Mouse (Mus musculus) left cerebral cortex, adult 18-20 months (tissue): ENCODE measurements around the gene Atf7ip. TPM values are rescaled to one million over a fixed set of nuclear protein-coding genes. Genes with fewer than 3 reads are reported as not detected.
"Not testable (repeated sequence)": the region's sequence is repeated elsewhere in the genome, so short reads cannot be mapped to it uniquely, and the experiment has no call there.

ENCODE experiments used
- DNase-seq, 2 experiments: peaks; one replicate each; pipeline ENCODE4 v3.0.0; 2021 to 2022; ENCODE audit warnings: low spot score in 2 of 2, mixed read lengths in 1 of 2
- long read RNA-seq, 2 experiments: library from polyadenylated mRNA; stranded (forward); transcript quantifications; one replicate each; pipeline ENCODE4 v2.0.0; 2021
- total RNA-seq, 2 experiments: library from RNA; stranded (reverse); gene quantifications; 2 replicates each; pipeline ENCODE4 v1.2.3; 2021

Atf7ip gene
- total RNA-seq: 100 to 1,000 TPM in 1 of 2 experiments, 10 to 100 TPM in 1; 94.9 to 124 TPM
- long read RNA-seq, experiment 1, full-length matches to known transcripts: 6 of 15 reads
- long read RNA-seq, experiment 1, partial matches to known transcripts: 3 of 15 reads
- long read RNA-seq, experiment 1, other reads (novel, unspliced or antisense): 6 of 15 reads
- long read RNA-seq, experiment 2, full-length matches to known transcripts: 2 of 4 reads
- long read RNA-seq, experiment 2, partial matches to known transcripts: 1 of 4 reads
- long read RNA-seq, experiment 2, other reads (novel, unspliced or antisense): 1 of 4 reads

- DNase-seq: not testable (repeated sequence)
Observed at GRCm38 (mm10) chr6:136505867-136506266, at the start of gene Atf7ip. Gene Atf7ip, plus strand, starts transcription at chr6:136506167.

- no peak for DNase-seq
Observed at GRCm38 (mm10) chr6:136456302-136456701, 49.7 kb upstream of the Atf7ip start.

- DNase-seq: no peak
Observed at GRCm38 (mm10) chr6:136459156-136459555, 46.8 kb upstream of the Atf7ip start.

- no peak for DNase-seq
Observed at GRCm38 (mm10) chr6:136463491-136463890, 42.5 kb upstream of the Atf7ip start.

- no peak for DNase-seq
Observed at GRCm38 (mm10) chr6:136464121-136464621, 41.8 kb upstream of the Atf7ip start.

- no peak for DNase-seq
Observed at GRCm38 (mm10) chr6:136465021-136465420, 40.9 kb upstream of the Atf7ip start.

GRCm38 (mm10) chr6:136465959-136466381 is 40.0 kb upstream of the Atf7ip start:
- DNase-seq: peak; percentile 68 to 74

- peak; percentile 82 to 86 for DNase-seq
Observed at GRCm38 (mm10) chr6:136466956-136467750, 38.8 kb upstream of the Atf7ip start.

GRCm38 (mm10) chr6:136467837-136468236 is 38.1 kb upstream of the Atf7ip start:
- DNase-seq: no peak

GRCm38 (mm10) chr6:136468401-136468912 is 37.5 kb upstream of the Atf7ip start:
- peak; percentile 76 for DNase-seq

GRCm38 (mm10) chr6:136468974-136469792 is 36.8 kb upstream of the Atf7ip start:
- DNase-seq: no peak

- no peak for DNase-seq
Observed at GRCm38 (mm10) chr6:136469807-136470206, 36.2 kb upstream of the Atf7ip start.

- DNase-seq: peak; percentile 64 to 72
Observed at GRCm38 (mm10) chr6:136470321-136471230, 35.4 kb upstream of the Atf7ip start.

GRCm38 (mm10) chr6:136471601-136472000 is 34.4 kb upstream of the Atf7ip start:
- no peak for DNase-seq

- DNase-seq: no peak
Observed at GRCm38 (mm10) chr6:136472779-136473178, 33.2 kb upstream of the Atf7ip start.

- DNase-seq: no peak
Observed at GRCm38 (mm10) chr6:136473472-136474129, 32.4 kb upstream of the Atf7ip start.

GRCm38 (mm10) chr6:136475171-136475860 is 30.7 kb upstream of the Atf7ip start:
- peak in 1 of 2 experiments; percentile 30 for DNase-seq

- DNase-seq: no peak
Observed at GRCm38 (mm10) chr6:136477878-136478277, 28.1 kb upstream of the Atf7ip start.

- no peak for DNase-seq
Observed at GRCm38 (mm10) chr6:136483531-136483930, 22.4 kb upstream of the Atf7ip start.
